Mouse (Mus musculus): Measurements from ENCODE around the gene Mtmr14. TPM values are rescaled to one million over a fixed set of nuclear protein-coding genes. Genes with fewer than 3 reads are reported as not detected.

The Mtmr14 gene
- polyA plus RNA-seq, 1 experiment from 2014 or later: 44.8 TPM

DNA sequence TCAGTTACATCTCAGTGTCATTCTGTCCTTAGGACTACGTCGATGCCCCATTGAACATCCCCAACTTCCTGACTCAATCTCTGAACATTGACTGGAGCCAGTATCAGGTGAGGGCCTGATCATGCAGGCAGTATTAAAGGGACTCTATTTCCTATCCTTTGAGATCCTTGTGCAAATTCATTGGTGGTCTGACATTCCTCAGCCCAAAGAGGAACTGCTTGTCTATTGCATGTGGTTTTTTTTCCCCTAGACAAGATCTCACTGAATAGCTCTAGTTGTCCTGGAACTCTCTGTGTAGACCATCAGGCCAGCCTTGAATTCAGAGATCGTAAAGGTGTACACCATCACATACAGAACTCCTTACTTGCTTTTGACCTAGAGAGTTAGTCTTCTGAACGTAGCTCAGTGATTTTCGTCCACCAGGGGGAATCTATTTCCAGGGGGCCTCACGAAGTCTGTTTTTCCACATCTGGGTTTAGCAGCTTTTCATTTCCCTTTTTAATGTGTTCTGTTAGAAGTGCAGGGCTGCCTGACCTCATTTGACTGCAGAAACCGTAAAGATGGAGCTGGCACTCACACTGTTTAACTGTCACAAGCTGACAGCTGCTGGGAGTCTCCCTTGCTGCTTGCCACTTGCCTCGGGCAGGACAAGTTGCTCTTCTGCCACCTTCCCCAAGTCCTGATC is 23.7 kb downstream of the Mtmr14 start:
- DNase-seq (ENCODE audit: low spot score) (no peak), ATAC-seq (replicated peaks; ENCODE audit: insufficient number of reproducible peaks, low FRiP score, low TSS enrichment, low read depth) (no peak)
- Histone ChIP-seq H3K4me1 (ENCODE audit: control insufficient read depth, insufficient read depth, low read length) (no peaks in the 10 kb centered on the region), H3K9ac (replicated peaks; ENCODE audit: low read length) (no peak overlapping the region), H3K4me3 (ENCODE audit: low read depth, low read length) (no peak overlapping the region), H3K4me2 (ENCODE audit: low read depth, low read length) (no peak overlapping the region), H3K27ac (replicated peaks; ENCODE audit: low read depth, low read length) (no peak overlapping the region), H3K9me3 (replicated peaks; ENCODE audit: control insufficient read depth, low read length) (no peaks in the 10 kb centered on the region), H3K27me3 (ENCODE audit: control insufficient read depth, insufficient read depth, low read length) (no peaks in the 10 kb centered on the region), H3K36me3 (replicated peaks; ENCODE audit: control insufficient read depth, insufficient read depth, low read depth, low read length) (peaks cover 7% of the 10 kb centered on the region)
- 85% methylated on average over 8 of the region's 8 CpGs for WGBS

- Histone ChIP-seq H3K36me3 (replicated peaks; ENCODE audit: control insufficient read depth, insufficient read depth, low read depth, low read length) (peaks cover 7% of the 10 kb centered on the region), H3K4me2 (ENCODE audit: low read depth, low read length) (no peak overlapping the region), H3K9ac (replicated peaks; ENCODE audit: low read length) (no peak overlapping the region), H3K4me1 (ENCODE audit: control insufficient read depth, insufficient read depth, low read length) (no peaks in the 10 kb centered on the region), H3K4me3 (ENCODE audit: low read depth, low read length) (no peak overlapping the region), H3K27me3 (ENCODE audit: control insufficient read depth, insufficient read depth, low read length) (no peaks in the 10 kb centered on the region), H3K27ac (replicated peaks; ENCODE audit: low read depth, low read length) (no peak overlapping the region), H3K9me3 (replicated peaks; ENCODE audit: control insufficient read depth, low read length) (no peaks in the 10 kb centered on the region)
- WGBS: 89% methylated on average over 6 of the region's 6 CpGs
- no peak for ATAC-seq (replicated peaks; ENCODE audit: insufficient number of reproducible peaks, low FRiP score, low TSS enrichment, low read depth)
- no peak for DNase-seq (ENCODE audit: low spot score)
Observed at GRCm38 (mm10) chr6:113263531-113263930, 25.9 kb downstream of the Mtmr14 start.

DNA sequence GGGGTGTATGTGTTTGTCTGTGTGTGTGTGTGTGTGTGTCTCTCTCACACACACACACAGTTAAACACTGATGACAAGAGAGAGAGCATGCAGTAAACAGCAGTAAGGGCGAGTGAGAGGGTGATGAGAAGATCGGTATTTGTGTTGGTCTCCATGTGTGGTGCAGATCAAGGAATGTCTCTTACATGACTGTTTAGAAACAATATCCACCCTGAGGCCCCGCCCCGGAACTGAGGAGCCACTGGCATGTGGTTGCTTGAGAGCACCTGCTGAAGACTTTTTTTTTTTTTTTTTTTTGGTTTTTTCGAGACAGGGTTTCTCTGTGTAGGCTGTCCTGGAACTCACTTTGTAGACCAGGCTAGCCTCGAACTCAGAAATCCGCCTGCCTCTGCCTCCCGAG is 26.8 kb downstream of the Mtmr14 start:
- Histone ChIP-seq H3K9me3 (replicated peaks; ENCODE audit: control insufficient read depth, low read length) (no peaks in the 10 kb centered on the region), H3K4me3 (ENCODE audit: low read depth, low read length) (no peak overlapping the region), H3K4me1 (ENCODE audit: control insufficient read depth, insufficient read depth, low read length) (no peaks in the 10 kb centered on the region), H3K9ac (replicated peaks; ENCODE audit: low read length) (no peak overlapping the region), H3K27ac (replicated peaks; ENCODE audit: low read depth, low read length) (no peak overlapping the region), H3K27me3 (ENCODE audit: control insufficient read depth, insufficient read depth, low read length) (no peaks in the 10 kb centered on the region), H3K4me2 (ENCODE audit: low read depth, low read length) (no peak overlapping the region), H3K36me3 (replicated peaks; ENCODE audit: control insufficient read depth, insufficient read depth, low read depth, low read length) (peaks cover 9% of the 10 kb centered on the region)
- WGBS: 88% methylated on average over 8 of the region's 8 CpGs
- DNase-seq (ENCODE audit: low spot score): no peak
- no peak for ATAC-seq (replicated peaks; ENCODE audit: insufficient number of reproducible peaks, low FRiP score, low TSS enrichment, low read depth)

DNA sequence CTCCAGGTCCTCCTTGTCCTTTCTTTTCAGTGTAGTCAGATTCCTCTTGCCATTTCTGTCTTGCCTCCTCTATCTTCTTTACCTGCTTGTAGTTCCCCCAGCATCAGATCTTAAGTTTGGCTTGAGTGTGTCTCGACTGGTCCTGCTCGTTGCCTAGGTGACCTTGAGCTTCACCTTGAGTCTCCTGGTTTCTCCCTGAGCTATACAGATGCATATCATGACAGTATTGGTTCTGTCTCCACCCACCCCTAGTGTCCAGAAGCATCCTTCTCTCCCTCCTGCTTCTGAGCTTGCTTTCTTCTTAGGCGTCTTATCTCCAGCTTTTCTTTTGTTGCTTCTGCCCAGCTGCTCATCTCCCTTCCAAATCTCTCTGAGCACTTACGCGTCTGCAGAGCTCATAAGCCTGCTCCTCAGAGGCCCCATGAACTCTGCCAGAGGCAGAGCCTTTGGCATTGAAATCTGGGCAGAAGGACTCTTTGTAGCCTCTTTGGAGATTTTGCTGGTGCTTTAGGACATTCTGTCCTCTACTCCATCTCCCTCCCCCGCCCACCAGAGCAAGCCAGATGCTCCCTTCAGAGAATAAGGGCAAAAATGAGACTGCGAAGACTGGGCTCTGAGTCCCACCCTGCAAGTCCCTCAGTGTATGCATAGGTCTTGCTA is 29.5 kb downstream of the Mtmr14 start:
- peaks cover 6% of the 10 kb centered on the region for H3K36me3 ChIP-seq (replicated peaks; ENCODE audit: control insufficient read depth, insufficient read depth, low read depth, low read length)
- no peak for ATAC-seq (replicated peaks; ENCODE audit: insufficient number of reproducible peaks, low FRiP score, low TSS enrichment, low read depth)
- DNase-seq (ENCODE audit: low spot score): no peak

GRCm38 (mm10) chr6:113267988-113268387 is 30.3 kb downstream of the Mtmr14 start:
- H3K27me3 ChIP-seq (ENCODE audit: control insufficient read depth, insufficient read depth, low read length): no peaks in the 10 kb centered on the region
- H3K4me1 ChIP-seq (ENCODE audit: control insufficient read depth, insufficient read depth, low read length): no peaks in the 10 kb centered on the region
- 93% methylated on average over 1 of the region's 1 CpGs for WGBS
- no peaks in the 10 kb centered on the region for H3K9me3 ChIP-seq (replicated peaks; ENCODE audit: control insufficient read depth, low read length)
- no peak overlapping the region for H3K9ac ChIP-seq (replicated peaks; ENCODE audit: low read length)
- H3K4me2 ChIP-seq (ENCODE audit: low read depth, low read length): no peak overlapping the region
- H3K4me3 ChIP-seq (ENCODE audit: low read depth, low read length): no peak overlapping the region
- no peak for DNase-seq (ENCODE audit: low spot score)
- peaks cover 6% of the 10 kb centered on the region for H3K36me3 ChIP-seq (replicated peaks; ENCODE audit: control insufficient read depth, insufficient read depth, low read depth, low read length)
- no peak overlapping the region for H3K27ac ChIP-seq (replicated peaks; ENCODE audit: low read depth, low read length)
- ATAC-seq (replicated peaks; ENCODE audit: insufficient number of reproducible peaks, low FRiP score, low TSS enrichment, low read depth): no peak

More for the DNA sequence above, 29.5 kb downstream of the Mtmr14 start:
- Histone ChIP-seq H3K9me3 (replicated peaks; ENCODE audit: control insufficient read depth, low read length) (no peaks in the 10 kb centered on the region), H3K4me2 (ENCODE audit: low read depth, low read length) (no peak overlapping the region), H3K27ac (replicated peaks; ENCODE audit: low read depth, low read length) (no peak overlapping the region), H3K9ac (replicated peaks; ENCODE audit: low read length) (no peak overlapping the region), H3K4me3 (ENCODE audit: low read depth, low read length) (no peak overlapping the region), H3K4me1 (ENCODE audit: control insufficient read depth, insufficient read depth, low read length) (no peaks in the 10 kb centered on the region), H3K27me3 (ENCODE audit: control insufficient read depth, insufficient read depth, low read length) (no peaks in the 10 kb centered on the region)
- WGBS: 90% methylated on average over 7 of the region's 7 CpGs

DNA sequence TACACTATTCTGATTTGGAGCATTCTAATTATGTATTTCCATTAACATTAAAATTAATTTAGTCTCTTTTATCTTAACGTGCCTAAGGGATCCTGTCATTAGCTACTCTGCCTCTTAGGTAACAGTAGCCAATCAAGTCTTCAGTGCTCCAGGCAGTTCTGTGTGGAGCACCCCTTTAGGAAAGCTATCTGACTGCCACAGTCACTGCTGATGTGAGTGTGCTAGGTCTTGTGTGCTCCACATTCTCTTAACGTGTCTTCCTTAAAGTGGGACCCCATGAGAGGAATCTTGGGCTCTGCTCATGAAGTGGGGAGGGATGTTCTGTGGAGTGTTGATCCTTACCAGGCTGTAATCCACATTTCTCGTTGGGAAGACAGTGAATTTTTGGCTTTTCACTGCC is 34.7 kb downstream of the Mtmr14 start:
- Histone ChIP-seq H3K27ac (replicated peaks; ENCODE audit: low read depth, low read length) (no peak overlapping the region), H3K36me3 (replicated peaks; ENCODE audit: control insufficient read depth, insufficient read depth, low read depth, low read length) (peaks cover 4% of the 10 kb centered on the region), H3K4me3 (ENCODE audit: low read depth, low read length) (no peak overlapping the region), H3K9me3 (replicated peaks; ENCODE audit: control insufficient read depth, low read length) (no peaks in the 10 kb centered on the region), H3K4me2 (ENCODE audit: low read depth, low read length) (no peak overlapping the region), H3K9ac (replicated peaks; ENCODE audit: low read length) (no peak overlapping the region), H3K4me1 (ENCODE audit: control insufficient read depth, insufficient read depth, low read length) (no peaks in the 10 kb centered on the region), H3K27me3 (ENCODE audit: control insufficient read depth, insufficient read depth, low read length) (no peaks in the 10 kb centered on the region)
- 74% methylated on average over 3 of the region's 3 CpGs for WGBS
- no peak for DNase-seq (ENCODE audit: low spot score)
- no peak for ATAC-seq (replicated peaks; ENCODE audit: insufficient number of reproducible peaks, low FRiP score, low TSS enrichment, low read depth)

DNA sequence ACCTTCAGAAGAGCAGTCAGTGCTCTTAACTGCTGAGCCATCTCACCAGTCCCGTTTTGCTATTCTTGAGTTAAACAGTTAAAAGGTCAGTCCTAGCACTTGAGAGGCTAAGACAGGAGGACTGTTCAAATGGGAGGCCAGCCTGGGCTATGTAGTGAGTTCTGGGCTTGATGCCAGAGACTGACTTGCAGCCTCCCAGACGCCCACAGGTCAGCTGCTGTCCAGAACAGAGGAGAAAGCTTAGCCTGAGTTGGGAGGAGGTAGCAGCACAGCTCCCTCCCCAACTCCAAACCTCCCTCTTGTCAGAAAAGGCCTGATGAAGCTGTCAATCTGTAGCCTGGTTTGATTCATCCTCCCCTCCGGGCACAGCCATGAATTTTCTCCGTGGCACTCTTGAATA is 39.2 kb downstream of the Mtmr14 start:
- Histone ChIP-seq H3K4me3 (ENCODE audit: low read depth, low read length) (no peak overlapping the region), H3K4me1 (ENCODE audit: control insufficient read depth, insufficient read depth, low read length) (no peaks in the 10 kb centered on the region), H3K4me2 (ENCODE audit: low read depth, low read length) (no peak overlapping the region), H3K27me3 (ENCODE audit: control insufficient read depth, insufficient read depth, low read length) (no peaks in the 10 kb centered on the region), H3K9me3 (replicated peaks; ENCODE audit: control insufficient read depth, low read length) (no peaks in the 10 kb centered on the region), H3K36me3 (replicated peaks; ENCODE audit: control insufficient read depth, insufficient read depth, low read depth, low read length) (no peaks in the 10 kb centered on the region; the same call in 1 of the 2 replicates), H3K9ac (replicated peaks; ENCODE audit: low read length) (no peak overlapping the region), H3K27ac (replicated peaks; ENCODE audit: low read depth, low read length) (no peak overlapping the region)
- WGBS: 78% methylated on average over 4 of the region's 4 CpGs
- no peak for DNase-seq (ENCODE audit: low spot score)
- no peak for ATAC-seq (replicated peaks; ENCODE audit: insufficient number of reproducible peaks, low FRiP score, low TSS enrichment, low read depth)

- H3K27me3 ChIP-seq (ENCODE audit: control insufficient read depth, insufficient read depth, low read length): peaks cover 23% of the 10 kb centered on the region
- H3K27ac ChIP-seq (replicated peaks; ENCODE audit: low read depth, low read length): no peak overlapping the region
- no peak overlapping the region for H3K4me2 ChIP-seq (ENCODE audit: low read depth, low read length)
- DNase-seq (ENCODE audit: low spot score) (no peak), ATAC-seq (replicated peaks; ENCODE audit: insufficient number of reproducible peaks, low FRiP score, low TSS enrichment, low read depth) (no peak)
- no peak overlapping the region for H3K9ac ChIP-seq (replicated peaks; ENCODE audit: low read length)
- H3K4me1 ChIP-seq (ENCODE audit: control insufficient read depth, insufficient read depth, low read length): no peaks in the 10 kb centered on the region; the same call in 1 of the 2 replicates
- 67% methylated on average over 6 of the region's 6 CpGs for WGBS
- H3K36me3 ChIP-seq (replicated peaks; ENCODE audit: control insufficient read depth, insufficient read depth, low read depth, low read length): no peaks in the 10 kb centered on the region
- no peaks in the 10 kb centered on the region for H3K9me3 ChIP-seq (replicated peaks; ENCODE audit: control insufficient read depth, low read length)
- H3K4me3 ChIP-seq (ENCODE audit: low read depth, low read length): no peak overlapping the region
Observed at GRCm38 (mm10) chr6:113281676-113282075, 44.0 kb downstream of the Mtmr14 start.

All from embryonic facial prominence, embryonic 11.5 days (tissue).